Mouse (Mus musculus): Measurements from ENCODE around the gene Scarb1.

DNA sequence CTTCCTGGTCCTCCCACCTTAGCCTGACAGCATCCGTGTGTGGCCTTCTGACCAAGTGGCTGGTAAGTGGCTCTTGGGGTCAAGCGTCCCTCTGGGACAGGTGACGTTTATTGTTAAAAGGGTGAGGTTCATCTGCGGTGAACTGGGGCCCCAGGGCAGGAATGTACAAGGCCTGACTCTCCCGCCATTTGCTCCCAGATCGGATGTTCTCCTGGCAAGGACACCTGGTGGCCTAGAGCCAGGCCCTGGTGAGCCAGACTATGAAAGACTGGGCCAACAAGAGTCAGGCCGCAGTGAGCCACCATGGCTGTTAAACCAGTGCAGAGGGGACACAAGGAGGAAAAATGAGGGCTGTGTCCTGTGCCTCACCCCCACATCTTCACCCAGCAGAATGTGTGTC is 98.8 kb downstream of the Scarb1 start:
- TF ChIP-seq POLR2A (IDR thresholded peaks at IDR 0.05; ENCODE audit: borderline replicate concordance, extremely low read depth, insufficient read depth, insufficient read length, poor library complexity, severe bottlenecking) (no peak), CTCF (IDR thresholded peaks at IDR 0.05; ENCODE audit: borderline replicate concordance, extremely low read depth, insufficient read depth, insufficient read length) (no peak)
